Mouse (Mus musculus) mature B cell (primary cell): ENCODE results near the gene Nlk.
"Not testable (repeated sequence)": the region's sequence is repeated elsewhere in the genome, so short reads cannot be mapped to it uniquely, and the experiment has no call there.

Experiments
- in situ Hi-C: fragments of 300-500 bp; cut with MboI; formaldehyde crosslinking; loops from 2 replicates; pipeline ENCODE4 v1.14.3; 2019

Gene Nlk

DNA sequence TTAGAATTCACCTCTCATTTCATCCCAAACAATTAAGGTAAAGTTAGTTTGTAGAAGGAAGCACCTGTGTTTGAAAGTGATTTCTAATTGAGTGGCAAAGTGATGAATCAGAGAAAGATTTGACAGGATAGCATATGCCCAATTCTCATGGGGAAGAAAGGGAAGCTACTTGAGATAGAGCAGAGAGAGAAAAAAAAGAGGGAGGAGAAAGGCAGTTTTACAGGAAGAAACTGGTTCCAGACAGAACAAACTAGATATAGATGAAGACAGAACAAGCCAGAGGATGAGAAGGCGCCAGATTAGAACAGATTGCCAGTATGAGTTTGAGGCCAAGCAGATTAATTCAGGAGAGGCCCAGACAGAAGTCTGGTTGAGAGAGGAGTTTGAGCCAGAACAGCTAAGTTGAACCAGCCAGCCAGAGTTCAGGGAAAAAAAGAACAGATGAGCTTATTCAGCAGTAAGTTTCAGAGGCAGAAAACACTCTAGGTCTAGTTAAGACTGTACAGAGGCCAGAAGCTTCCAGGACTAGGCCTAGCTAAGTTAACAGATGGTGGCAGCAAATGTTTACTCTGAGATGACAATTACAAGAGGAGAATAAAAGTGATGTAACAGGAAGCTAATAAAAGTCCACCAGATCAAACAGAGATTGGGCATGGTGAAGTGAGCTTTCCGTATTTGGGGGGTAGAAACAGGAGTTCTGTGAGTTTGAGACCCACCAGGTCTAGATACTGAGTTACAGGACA lies 149.3 kb downstream of the Nlk start:
- in situ Hi-C loops, result no loop called here

DNA sequence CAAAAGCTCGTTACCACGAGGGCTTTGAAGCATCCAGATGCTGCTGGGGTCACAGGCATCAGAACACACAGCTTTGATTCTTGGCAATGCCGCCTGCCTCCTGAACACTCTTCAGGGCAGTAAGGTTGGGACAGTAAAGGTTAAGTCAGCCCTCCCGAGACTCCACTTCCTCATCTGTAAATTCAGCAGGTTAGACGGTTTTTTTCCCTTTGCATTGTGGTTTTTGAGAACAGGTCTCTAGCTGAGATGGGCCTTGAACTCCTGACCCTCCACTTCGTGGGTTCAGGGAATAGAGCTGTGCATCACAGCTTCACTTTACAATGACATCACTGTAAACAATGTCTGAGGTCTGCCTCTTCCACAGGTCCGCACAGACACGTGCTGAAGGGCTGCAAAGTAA lies 152.0 kb downstream of the Nlk start:
- in situ Hi-C loops, result no loop called here

DNA sequence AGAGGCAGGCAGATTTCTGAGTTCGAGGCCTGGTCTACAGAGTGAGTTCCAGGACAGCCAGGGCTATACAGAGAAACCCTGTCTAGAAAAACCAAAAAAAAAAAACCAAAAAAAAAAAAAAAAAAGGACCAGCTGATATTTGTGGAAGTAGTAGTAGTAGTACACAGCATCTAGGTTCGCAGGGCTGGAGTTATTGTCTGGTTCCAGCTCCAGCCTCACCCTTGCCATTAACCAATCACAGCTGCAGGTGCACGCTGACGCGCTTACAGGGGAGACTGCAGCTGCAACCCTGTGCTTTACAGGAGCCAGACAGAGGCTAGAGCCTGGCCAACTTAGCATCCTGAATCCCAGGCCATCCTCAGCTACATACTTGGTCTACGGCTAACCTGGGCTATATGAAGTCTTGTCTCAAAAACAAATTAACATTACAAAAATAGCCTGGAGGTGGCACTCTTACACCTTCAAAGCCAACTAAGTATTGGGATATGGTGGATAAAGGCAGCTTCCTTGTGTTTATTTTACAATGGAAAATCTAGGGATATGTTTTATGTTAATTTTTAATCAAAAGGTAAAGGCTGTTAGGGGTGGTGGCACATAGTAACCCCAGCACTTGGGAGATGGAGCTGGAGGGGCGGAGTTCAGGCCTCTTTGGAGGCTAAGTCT lies 152.6 kb downstream of the Nlk start:
- in situ Hi-C loops, result no loop called here

DNA sequence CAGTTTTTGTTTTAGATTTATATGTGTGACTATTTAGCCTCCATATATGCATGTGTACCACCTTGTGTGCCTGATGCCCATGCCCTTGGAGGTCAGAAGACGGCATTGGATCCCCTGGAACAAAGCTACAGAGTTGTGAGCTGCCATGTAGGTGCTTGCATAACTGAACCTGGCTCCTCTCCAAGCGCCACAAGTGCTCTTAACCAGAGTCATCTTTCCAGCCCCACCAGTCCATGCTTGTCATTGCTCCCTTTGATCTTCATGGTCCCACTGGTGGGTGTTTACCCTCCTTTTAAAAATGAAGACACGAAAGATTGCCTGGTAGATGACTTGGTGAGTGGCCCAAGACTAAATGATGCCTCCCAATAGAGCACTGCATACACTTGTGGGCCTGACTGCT lies 156.8 kb downstream of the Nlk start:
- in situ Hi-C loops, result no loop called here

DNA sequence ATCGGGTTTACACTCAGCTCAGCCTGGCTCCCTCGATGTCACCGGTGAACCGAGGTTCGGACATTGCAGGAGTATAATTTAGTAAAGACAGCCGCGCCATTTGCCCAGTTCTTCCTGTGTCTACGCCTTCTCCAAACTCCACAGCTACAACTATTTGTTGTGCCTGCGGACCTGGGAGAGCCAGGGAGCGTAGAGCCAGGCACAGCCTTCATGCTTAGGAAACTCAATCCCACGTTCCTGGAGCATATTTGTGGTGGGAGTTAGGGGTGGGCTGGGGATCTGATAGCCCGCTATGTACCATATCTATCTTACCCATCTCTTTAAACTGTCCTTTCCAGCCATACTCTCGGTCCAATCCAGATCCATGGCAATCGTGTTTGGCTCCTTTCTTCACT lies 160.5 kb downstream of the Nlk start:
- in situ Hi-C loops, result no loop called here

DNA sequence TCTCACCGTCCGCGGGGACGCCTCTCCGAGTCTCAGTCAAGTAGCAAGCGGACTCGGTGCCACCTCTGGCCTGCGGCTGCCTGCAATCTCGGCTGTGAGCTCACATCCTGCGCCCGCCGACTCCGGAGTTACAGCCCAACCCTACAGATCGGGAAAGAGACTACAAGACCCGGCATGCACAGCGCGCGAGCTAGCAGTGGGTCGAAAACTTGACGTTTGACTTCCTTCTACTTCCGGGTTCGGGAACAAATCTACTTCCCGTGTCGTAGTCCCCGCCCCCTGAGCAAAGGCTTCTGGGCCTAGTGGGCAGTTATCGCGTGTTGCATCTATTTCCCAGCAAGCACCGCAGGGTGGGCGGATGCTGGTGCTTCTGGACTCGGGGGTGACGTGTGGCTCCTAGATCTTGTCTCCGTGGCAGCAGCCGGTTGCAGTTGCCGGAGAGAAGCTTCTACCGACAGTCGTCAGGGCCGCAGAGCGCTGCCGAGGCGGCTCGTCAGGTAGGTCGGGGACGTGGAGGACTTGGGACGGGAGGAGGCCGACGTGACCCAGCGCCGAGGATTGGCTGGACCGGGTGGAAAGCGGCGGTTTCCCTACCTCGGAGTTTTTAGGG lies 161.0 kb downstream of the Nlk start, which contains the start of the genes Tnfaip1 and Ift20:
TSS of gene Tnfaip1 (minus strand) at position 253 of the 610 bp plus-strand sequence.
TSS of gene Ift20 (plus strand) at position 282 of the 610 bp plus-strand sequence.
- in situ Hi-C loops, result no loop called here

DNA sequence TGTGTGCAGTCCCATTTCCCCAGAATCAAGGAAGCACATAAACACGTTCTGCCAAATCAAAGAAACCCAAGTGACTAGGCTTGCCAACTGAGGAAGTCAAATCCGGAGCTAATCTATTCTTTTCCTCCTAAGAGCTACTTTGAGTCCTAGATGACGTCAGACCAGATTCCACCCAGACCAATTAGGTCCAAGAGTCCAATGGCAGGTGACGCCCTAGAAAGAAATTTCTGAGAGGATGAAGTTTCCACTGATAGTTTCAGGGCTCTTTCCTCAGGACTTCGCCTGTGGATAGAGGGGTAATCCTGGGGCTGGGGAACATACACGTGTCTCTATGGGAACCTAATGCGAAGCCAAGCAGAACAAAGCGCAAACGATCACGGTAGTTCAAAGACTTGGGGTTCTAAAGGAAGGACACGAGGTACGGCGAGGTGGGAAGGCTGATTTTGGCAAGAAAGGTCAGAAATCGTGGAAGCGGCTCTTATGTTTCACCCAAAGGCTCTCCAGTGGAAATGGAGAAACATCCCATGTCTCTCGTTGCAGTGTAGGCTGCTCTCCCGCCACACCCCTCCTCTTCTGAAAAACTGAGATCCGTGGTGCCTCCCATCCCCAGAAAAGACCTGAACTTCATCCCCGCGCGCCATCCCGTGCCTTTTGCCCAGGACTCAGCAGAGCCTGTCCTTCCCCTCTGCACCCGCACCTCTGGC lies 161.6 kb downstream of the Nlk start:
- in situ Hi-C loops, result no loop called here

DNA sequence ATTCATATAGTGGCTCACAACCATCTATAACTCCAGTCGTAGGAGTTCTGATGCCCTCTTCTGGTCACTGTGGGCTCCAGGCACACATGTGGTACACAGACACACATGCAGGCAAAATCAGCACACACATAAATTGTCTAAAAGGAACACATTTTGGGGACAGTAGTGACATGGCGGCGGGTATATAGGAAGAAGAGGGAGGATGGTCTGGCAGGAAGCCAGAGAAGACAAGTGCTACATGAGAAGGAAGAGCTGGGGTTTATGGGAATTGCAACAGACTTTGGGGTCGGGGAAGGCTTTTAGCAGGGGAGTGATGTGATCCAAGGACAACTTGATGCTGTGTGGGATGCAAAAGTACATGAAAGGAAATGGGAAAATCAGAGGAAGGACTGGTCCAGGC lies 162.7 kb downstream of the Nlk start:
- in situ Hi-C loops, result no loop called here

DNA sequence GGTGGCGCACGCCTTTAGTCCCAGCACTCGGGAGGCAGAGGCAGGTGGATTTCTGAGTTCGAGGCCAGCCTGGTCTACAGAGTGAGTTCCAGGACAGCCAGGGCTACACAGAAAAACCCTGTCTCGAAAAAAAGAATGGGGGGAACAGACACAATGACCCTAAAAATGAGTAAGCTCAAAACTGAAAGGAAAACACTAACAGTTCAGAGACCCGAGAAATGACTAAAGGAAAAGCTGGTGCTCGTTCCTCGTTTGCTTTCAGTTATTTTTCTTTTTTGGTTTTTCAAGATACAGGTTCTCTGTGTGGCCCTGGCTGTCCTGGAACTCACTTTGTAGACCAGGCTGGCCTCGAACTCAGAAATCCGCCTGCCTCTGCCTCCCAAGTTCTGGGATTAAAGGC lies 165.7 kb downstream of the Nlk start:
- in situ Hi-C loops, result not testable (repeated sequence)

DNA sequence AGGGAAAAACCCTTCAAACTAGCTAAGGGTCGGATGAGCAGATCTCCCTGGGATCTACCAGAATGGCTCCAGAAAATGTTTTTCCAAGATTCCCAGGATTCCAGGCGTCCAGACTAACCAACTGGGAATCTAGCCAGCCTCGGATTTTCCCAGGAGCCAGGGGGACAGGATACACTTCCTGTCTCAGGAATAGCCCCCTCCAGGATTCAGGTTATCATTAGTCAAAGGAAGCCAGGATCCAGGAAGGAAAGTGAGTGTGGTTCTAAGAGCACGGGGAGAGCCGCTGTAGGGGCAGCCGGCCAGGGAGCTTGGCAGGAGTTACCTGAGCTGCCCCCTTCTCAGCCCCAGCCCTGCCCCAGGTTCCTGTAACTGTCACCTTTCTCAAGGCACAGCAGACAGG lies 166.1 kb downstream of the Nlk start:
- in situ Hi-C loops, result no loop called here

DNA sequence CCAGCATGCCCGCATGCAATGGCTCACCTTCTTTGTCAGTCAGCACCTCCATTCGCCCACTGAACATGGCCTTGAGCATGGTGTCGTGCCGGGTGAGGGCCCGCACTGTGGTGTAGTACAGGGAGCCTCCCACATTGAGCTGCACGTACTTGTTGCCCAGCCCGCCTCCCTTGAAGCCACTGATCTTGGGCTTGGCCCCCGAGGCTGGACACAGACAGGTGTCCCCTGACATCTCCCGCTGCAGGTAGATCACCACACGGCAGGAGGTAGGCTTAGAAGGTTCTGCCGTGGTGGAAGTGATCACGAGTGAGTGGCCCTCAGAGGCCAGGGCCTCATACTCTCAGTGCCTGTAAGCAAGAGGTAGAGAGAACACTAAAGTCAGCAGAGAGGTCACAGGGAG lies 167.2 kb downstream of the Nlk start:
- in situ Hi-C loops, result no loop called here

DNA sequence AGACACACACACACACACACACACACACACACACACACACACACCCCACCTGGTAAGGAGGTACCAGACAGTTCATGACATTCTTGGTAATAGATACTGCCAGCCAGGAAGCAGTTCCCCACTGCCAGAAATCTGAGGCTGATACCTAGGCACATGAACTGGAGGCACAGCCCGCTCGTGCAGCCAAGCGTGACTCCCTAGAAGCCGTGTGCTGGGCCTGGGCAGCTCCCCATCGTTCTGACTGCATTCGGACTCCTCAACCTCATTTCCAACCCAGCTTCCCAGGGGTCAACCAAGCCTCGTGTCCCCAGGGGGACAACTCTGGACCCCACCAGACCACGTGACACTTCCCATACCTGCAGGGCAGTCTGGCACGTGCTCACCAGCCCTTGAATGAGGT lies 168.5 kb downstream of the Nlk start:
- in situ Hi-C loops, result no loop called here

DNA sequence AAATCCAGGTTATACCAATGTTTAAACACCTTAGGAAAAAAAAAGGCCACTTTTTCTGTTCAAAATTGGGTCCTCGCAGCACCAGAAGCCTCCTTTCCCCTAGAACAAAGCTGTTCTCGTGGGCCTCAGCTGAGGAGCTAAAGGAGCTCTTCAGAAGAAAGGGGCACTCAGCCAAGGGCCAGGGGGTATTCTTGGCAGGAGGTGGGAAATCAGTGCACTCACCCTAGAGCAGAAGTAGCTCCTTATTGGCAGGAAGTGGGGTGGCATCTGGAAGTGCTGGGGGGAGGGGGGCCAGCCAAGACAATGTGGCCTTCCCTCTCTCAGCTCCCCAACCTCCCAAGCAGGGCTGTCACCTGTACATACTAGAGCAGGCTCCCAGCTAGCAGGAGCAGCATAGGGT lies 172.3 kb downstream of the Nlk start:
- in situ Hi-C loops, result no loop called here

DNA sequence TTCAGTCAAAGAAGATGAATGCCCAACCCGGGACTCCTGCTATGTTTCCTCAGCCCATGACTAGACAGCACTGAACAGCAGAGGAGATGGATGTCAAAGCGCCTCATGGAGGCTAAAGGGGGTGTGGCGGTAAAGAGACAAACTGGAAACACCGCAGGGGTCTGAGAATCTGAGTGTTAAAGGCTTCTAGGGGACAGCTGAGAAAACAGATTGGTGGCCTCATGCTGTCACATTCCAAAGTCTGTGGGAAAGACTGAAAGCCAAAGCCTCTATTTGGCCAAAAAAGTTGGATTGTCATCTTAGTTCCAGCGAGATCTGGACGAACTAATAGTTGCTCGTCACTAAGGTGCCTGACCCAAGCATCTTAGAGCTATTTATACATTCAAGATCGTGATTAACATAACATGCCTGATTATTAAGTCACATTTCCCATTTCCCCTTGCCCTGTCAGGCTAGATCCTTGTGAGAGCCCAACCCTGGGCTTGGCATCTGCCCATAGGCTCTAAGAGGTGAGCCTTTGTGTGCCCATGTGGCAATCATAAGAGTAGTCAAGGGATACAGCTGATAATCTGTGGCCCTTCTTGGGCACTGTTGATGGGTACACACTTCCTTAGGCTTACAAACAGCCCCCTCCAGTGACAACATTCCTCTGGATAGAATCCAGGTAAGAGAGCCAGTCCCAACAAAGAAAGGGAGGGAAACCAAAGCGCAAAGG lies 173.8 kb downstream of the Nlk start:
- in situ Hi-C loops, result no loop called here

DNA sequence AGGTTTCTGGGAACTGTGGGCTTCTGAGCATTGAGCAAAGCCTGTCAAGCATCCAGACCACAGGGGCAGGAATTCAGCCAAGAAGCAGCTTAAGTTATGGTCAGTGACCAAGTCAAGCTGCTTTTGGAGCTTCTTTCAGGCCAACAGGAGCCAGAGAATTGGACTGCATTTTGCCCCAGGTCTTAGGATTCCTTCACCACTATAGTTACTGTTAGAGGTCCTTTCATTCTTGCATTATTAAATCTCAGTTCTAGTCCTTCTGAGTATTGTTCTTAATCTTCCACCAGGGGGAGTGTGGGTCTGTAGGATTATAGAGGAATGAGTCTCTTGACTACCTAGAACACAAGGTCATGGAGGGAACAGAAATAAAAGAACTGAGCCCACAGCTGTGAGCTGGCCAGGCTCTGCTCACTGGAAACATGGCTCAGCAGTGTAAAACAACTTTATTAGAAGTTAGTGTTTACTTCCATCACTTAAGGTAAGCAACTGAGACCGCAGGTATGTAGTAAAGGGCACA lies 174.6 kb downstream of the Nlk start:
- in situ Hi-C loops, result no loop called here

DNA sequence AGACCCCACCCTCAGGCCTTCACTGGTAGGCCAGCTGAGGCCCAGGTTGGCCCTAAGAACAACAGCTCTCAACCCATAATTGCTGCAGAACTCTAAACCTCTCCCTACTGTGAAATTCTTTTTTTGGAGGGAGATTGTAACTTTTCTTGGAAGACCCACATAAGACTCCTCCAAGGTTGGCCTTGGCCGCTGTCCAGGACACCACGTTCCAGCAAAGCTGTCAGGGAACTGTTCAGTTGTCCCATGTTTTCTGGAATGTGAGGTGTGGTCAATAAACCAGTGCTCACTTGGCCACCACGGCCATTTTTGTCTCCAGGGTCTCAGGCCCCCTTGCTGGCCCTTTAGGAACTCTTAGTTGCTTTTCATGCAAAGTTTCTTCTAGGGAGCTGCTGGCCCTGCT lies 175.3 kb downstream of the Nlk start:
- in situ Hi-C loops, result no loop called here

DNA sequence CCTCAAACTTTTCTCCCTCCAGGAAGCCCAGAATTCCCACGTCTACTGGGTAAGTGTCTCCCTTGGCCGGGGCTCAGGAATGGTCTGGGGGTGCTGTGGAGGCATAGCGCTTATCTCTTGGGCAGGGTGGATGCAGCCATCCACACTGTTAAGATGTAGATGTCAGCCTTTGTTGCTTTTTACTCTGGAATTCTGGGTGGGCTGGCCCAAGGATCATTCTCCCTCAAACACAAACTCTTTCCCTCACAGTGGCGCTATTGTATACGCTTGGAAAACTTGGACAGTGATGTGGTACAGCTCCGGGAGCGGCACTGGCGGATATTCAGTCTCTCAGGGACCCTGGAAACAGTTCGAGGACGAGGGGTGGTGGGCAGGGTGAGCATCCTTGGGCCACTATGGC lies 178.2 kb downstream of the Nlk start:
- in situ Hi-C loops, result no loop called here
